Mouse (Mus musculus): ENCODE measurements at regions not wholly inside any gene's neighbourhood (a gene's known extent, or its start where the extent isn't known, plus 50 kb on each side); places are given as distances from the start of the nearest gene placed in this dataset.

- WGBS, result 69% methylated on average over 2 of the region's 2 CpGs
- no peaks in the 10 kb centered on the region for H3K27me3 ChIP-seq (ENCODE audit: control insufficient read depth, insufficient read depth, low read length)
- no peaks in the 10 kb centered on the region for H3K4me1 ChIP-seq (ENCODE audit: control insufficient read depth, insufficient read depth, insufficient read length, low read length)
- no peak overlapping the region for H3K27ac ChIP-seq (ENCODE audit: insufficient read depth, low read depth, low read length)
- H3K36me3 ChIP-seq (ENCODE audit: control insufficient read depth, insufficient read depth, low read length), result no peaks in the 10 kb centered on the region
- H3K4me3 ChIP-seq (ENCODE audit: low read depth, low read length), result no peak overlapping the region
- TF ChIP-seq CTCF (IDR thresholded peaks at IDR 0.05; ENCODE audit: extremely low read depth, insufficient read length, insufficient replicate concordance, low read depth, low read length) (no peak), POLR2A (IDR thresholded peaks at IDR 0.05; ENCODE audit: low read depth, low read length) (no peak)
Observed at GRCm38 (mm10) chr3:149496122-149496521, 505.8 kb upstream of the Adgrl2 start.

DNA sequence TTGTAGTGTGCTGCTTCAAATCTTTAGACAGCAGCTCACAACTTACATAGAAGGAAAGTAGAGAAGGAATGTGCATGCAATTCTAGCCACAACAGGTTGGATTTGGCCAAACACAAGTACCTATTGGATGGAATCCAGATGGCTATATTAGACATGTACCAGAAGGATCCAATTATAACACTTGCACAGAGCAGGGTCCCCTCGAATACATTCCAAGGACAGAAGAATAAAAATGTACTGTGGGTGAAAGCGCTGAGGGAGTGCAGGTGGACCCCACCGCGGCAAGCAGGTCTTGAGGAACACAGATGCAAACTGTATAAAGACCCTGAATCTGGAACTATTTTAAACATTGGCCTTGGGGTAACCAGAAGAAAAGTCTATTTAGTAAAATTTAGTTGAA lies 497.8 kb upstream of the Adgrl2 start:
- WGBS, result 84% methylated on average over 4 of the region's 4 CpGs
- H3K4me3 ChIP-seq (ENCODE audit: low read depth, low read length), result no peak overlapping the region
- no peaks in the 10 kb centered on the region for H3K27me3 ChIP-seq (ENCODE audit: control insufficient read depth, insufficient read depth, low read length)
- H3K36me3 ChIP-seq (ENCODE audit: control insufficient read depth, insufficient read depth, low read length), result no peaks in the 10 kb centered on the region
- no peak for TF ChIP-seq POLR2A (IDR thresholded peaks at IDR 0.05; ENCODE audit: low read depth, low read length)
- no peak for TF ChIP-seq CTCF (IDR thresholded peaks at IDR 0.05; ENCODE audit: extremely low read depth, insufficient read length, insufficient replicate concordance, low read depth, low read length)
- no peaks in the 10 kb centered on the region for H3K4me1 ChIP-seq (ENCODE audit: control insufficient read depth, insufficient read depth, insufficient read length, low read length)
- no peak overlapping the region for H3K27ac ChIP-seq (ENCODE audit: insufficient read depth, low read depth, low read length)

DNA sequence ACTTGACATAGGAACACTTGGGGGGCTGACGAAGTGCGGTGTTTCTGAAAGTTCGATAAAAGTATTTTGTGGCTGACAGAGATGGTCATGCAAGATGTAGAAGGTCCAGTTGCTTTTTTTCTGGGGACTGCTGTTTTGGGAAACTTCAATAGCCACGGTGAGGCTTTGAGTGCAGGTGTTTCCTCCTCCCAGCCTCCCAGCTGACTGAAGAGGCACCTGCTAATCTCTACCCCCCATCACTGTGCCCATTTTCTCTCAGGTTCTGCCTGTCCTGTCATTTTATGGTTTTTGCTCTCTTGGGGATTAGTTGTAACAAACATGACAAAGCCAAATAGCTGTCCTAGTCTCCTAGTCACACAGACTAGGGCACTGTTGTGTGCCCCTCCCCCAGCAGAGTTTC lies 495.1 kb upstream of the Adgrl2 start:
- H3K36me3 ChIP-seq (ENCODE audit: control insufficient read depth, insufficient read depth, low read length), result no peaks in the 10 kb centered on the region
- no peak overlapping the region for H3K4me3 ChIP-seq (ENCODE audit: low read depth, low read length)
- no peaks in the 10 kb centered on the region for H3K4me1 ChIP-seq (ENCODE audit: control insufficient read depth, insufficient read depth, insufficient read length, low read length)
- H3K27me3 ChIP-seq (ENCODE audit: control insufficient read depth, insufficient read depth, low read length), result no peaks in the 10 kb centered on the region
- no peak overlapping the region for H3K27ac ChIP-seq (ENCODE audit: insufficient read depth, low read depth, low read length)
- TF ChIP-seq CTCF (IDR thresholded peaks at IDR 0.05; ENCODE audit: extremely low read depth, insufficient read length, insufficient replicate concordance, low read depth, low read length) (no peak), POLR2A (IDR thresholded peaks at IDR 0.05; ENCODE audit: low read depth, low read length) (no peak)
- 77% methylated on average over 4 of the region's 4 CpGs for WGBS

GRCm38 (mm10) chr3:149484319-149484718 lies 494.0 kb upstream of the Adgrl2 start:
- Histone ChIP-seq H3K27me3 (ENCODE audit: control insufficient read depth, insufficient read depth, low read length) (no peaks in the 10 kb centered on the region), H3K36me3 (ENCODE audit: control insufficient read depth, insufficient read depth, low read length) (no peaks in the 10 kb centered on the region), H3K27ac (ENCODE audit: insufficient read depth, low read depth, low read length) (no peak overlapping the region), H3K4me1 (ENCODE audit: control insufficient read depth, insufficient read depth, insufficient read length, low read length) (no peaks in the 10 kb centered on the region), H3K4me3 (ENCODE audit: low read depth, low read length) (no peak overlapping the region)
- 73% methylated on average over 2 of the region's 2 CpGs for WGBS
- TF ChIP-seq CTCF (IDR thresholded peaks at IDR 0.05; ENCODE audit: extremely low read depth, insufficient read length, insufficient replicate concordance, low read depth, low read length) (no peak), POLR2A (IDR thresholded peaks at IDR 0.05; ENCODE audit: low read depth, low read length) (no peak)

DNA sequence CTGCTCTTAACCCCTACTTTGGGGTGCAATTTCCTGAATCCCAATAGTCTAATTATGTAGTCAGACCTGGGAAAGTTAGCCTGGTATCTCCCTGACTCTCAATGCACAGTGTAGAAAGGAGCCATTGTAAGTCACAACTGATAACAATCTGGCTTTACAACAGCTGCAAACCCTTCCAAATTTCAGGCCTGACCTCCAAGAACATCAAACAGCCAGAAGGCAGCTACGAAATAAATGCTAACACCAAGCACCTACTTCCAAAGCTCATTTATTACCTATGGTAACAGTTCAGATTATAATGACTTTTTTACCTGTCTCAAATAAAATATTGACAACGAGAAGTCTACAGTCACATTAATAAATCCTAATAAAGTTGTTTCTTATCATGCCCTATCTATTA lies 485.8 kb upstream of the Adgrl2 start:
- no peaks in the 10 kb centered on the region for H3K27me3 ChIP-seq (ENCODE audit: control insufficient read depth, insufficient read depth, low read length)
- no peaks in the 10 kb centered on the region for H3K4me1 ChIP-seq (ENCODE audit: control insufficient read depth, insufficient read depth, insufficient read length, low read length)
- no peaks in the 10 kb centered on the region for H3K36me3 ChIP-seq (ENCODE audit: control insufficient read depth, insufficient read depth, low read length)
- 47% methylated on average over 2 of the region's 2 CpGs for WGBS
- no peak for TF ChIP-seq CTCF (IDR thresholded peaks at IDR 0.05; ENCODE audit: extremely low read depth, insufficient read length, insufficient replicate concordance, low read depth, low read length)
- no peak for TF ChIP-seq POLR2A (IDR thresholded peaks at IDR 0.05; ENCODE audit: low read depth, low read length)
- H3K4me3 ChIP-seq (ENCODE audit: low read depth, low read length), result no peak overlapping the region
- H3K27ac ChIP-seq (ENCODE audit: insufficient read depth, low read depth, low read length), result no peak overlapping the region

- Histone ChIP-seq H3K4me1 (ENCODE audit: control insufficient read depth, insufficient read depth, insufficient read length, low read length) (no peaks in the 10 kb centered on the region), H3K27ac (ENCODE audit: insufficient read depth, low read depth, low read length) (no peak overlapping the region), H3K36me3 (ENCODE audit: control insufficient read depth, insufficient read depth, low read length) (no peaks in the 10 kb centered on the region), H3K27me3 (ENCODE audit: control insufficient read depth, insufficient read depth, low read length) (no peaks in the 10 kb centered on the region), H3K4me3 (ENCODE audit: low read depth, low read length) (no peak overlapping the region)
- no peak for TF ChIP-seq CTCF (IDR thresholded peaks at IDR 0.05; ENCODE audit: extremely low read depth, insufficient read length, insufficient replicate concordance, low read depth, low read length)
- no peak for TF ChIP-seq POLR2A (IDR thresholded peaks at IDR 0.05; ENCODE audit: low read depth, low read length)
- 83% methylated on average over 5 of the region's 5 CpGs for WGBS
Observed at GRCm38 (mm10) chr3:149466973-149467372, 476.6 kb upstream of the Adgrl2 start.

DNA sequence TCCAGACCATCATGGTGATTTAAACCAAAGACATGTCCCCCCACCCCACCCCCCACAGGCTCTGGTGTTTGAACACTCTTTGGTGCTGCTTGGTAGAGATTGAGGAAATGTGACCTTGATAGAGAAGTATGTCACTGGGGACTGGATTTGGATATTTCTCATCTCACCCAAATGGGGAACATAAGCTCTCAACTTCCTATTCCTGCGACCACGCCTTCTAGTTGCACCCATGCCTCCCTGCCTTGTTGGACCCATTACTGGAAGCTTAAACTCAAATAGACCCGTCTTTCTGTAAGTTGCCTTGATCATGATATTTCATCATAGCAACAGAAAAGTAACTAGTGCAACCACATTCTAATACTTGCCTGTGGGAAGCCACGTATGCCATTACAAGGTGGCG lies 474.2 kb upstream of the Adgrl2 start:
- TF ChIP-seq CTCF (IDR thresholded peaks at IDR 0.05; ENCODE audit: extremely low read depth, insufficient read length, insufficient replicate concordance, low read depth, low read length) (no peak), POLR2A (IDR thresholded peaks at IDR 0.05; ENCODE audit: low read depth, low read length) (no peak)
- no peaks in the 10 kb centered on the region for H3K36me3 ChIP-seq (ENCODE audit: control insufficient read depth, insufficient read depth, low read length)
- WGBS, result 94% methylated on average over 5 of the region's 5 CpGs
- no peaks in the 10 kb centered on the region for H3K27me3 ChIP-seq (ENCODE audit: control insufficient read depth, insufficient read depth, low read length)
- no peak overlapping the region for H3K27ac ChIP-seq (ENCODE audit: insufficient read depth, low read depth, low read length)
- no peak overlapping the region for H3K4me3 ChIP-seq (ENCODE audit: low read depth, low read length)
- H3K4me1 ChIP-seq (ENCODE audit: control insufficient read depth, insufficient read depth, insufficient read length, low read length), result no peaks in the 10 kb centered on the region

- TF ChIP-seq POLR2A (IDR thresholded peaks at IDR 0.05; ENCODE audit: low read depth, low read length) (no peak), CTCF (IDR thresholded peaks at IDR 0.05; ENCODE audit: extremely low read depth, insufficient read length, insufficient replicate concordance, low read depth, low read length) (no peak)
- H3K4me1 ChIP-seq (ENCODE audit: control insufficient read depth, insufficient read depth, insufficient read length, low read length), result no peaks in the 10 kb centered on the region
- no peaks in the 10 kb centered on the region for H3K27me3 ChIP-seq (ENCODE audit: control insufficient read depth, insufficient read depth, low read length)
- no peak overlapping the region for H3K4me3 ChIP-seq (ENCODE audit: low read depth, low read length)
- no peak overlapping the region for H3K27ac ChIP-seq (ENCODE audit: insufficient read depth, low read depth, low read length)
- no peaks in the 10 kb centered on the region for H3K36me3 ChIP-seq (ENCODE audit: control insufficient read depth, insufficient read depth, low read length)
- WGBS, result 71% methylated on average over 2 of the region's 2 CpGs
Observed at GRCm38 (mm10) chr3:149462121-149462541, 471.8 kb upstream of the Adgrl2 start.
